Comparison of ENCODE assay signal across 19 mouse cellular contexts in the genomic region with DNA sequence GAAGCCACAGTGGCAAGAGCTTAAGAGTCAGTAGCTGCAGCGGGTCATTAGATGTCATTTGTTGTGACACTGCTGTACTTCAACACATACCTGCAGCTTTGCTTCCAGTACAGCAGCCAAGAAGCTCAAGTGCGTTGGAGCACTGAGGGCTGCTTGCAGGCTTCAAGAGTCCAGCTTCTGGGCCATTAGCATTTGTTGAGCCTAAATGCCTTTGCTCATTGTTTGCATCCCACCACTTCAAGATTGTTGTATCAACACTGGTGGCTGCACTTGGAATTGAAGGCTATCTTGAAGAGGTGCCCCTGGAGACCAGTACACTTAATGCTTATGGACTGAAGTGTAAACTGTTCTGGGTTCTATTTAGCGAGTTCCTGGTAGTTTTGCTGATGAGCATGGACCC.
"Had no signal": no experiment of that assay in that cellular context is flagged by ENCODE, and none has a peak within 500 bp of the region (broad histone marks: within the 10 kb centered on the region; RNA-seq: fewer than 3 reads in every experiment).

No protein-coding gene starts in this region.

- H3K9me3 ChIP-seq: kidney, embryonic 15.5 days; liver, embryonic 13.5 days; midbrain, embryonic 12.5 days; midbrain, embryonic 15.5 days; neural tube, embryonic 12.5 days; neural tube, embryonic 15.5 days; stomach, embryonic 15.5 days had no signal

- H3K4me2 ChIP-seq: kidney, embryonic 15.5 days; liver, embryonic 13.5 days; midbrain, embryonic 12.5 days; midbrain, embryonic 15.5 days; neural tube, embryonic 12.5 days; neural tube, embryonic 15.5 days; stomach, embryonic 15.5 days had no signal

- H3K27me3 ChIP-seq: kidney, embryonic 15.5 days; liver, embryonic 13.5 days; midbrain, embryonic 12.5 days; midbrain, embryonic 15.5 days; neural tube, embryonic 12.5 days; neural tube, embryonic 15.5 days; stomach, embryonic 15.5 days had no signal

- H3K36me3 ChIP-seq: kidney, embryonic 15.5 days; midbrain, embryonic 15.5 days; neural tube, embryonic 12.5 days; neural tube, embryonic 15.5 days; stomach, embryonic 15.5 days had no signal

- H3K4me3 ChIP-seq: kidney, embryonic 15.5 days; left cerebral cortex, adult 2 months; liver, embryonic 13.5 days; midbrain, embryonic 12.5 days; midbrain, embryonic 15.5 days; neural tube, embryonic 12.5 days; neural tube, embryonic 15.5 days; stomach, embryonic 15.5 days had no signal

- H3K9ac ChIP-seq: kidney, embryonic 15.5 days; liver, embryonic 13.5 days; midbrain, embryonic 12.5 days; midbrain, embryonic 15.5 days; neural tube, embryonic 12.5 days; neural tube, embryonic 15.5 days; stomach, embryonic 15.5 days had no signal

- H3K4me1 ChIP-seq: kidney, embryonic 15.5 days; midbrain, embryonic 15.5 days; stomach, embryonic 15.5 days had no signal

- ATAC-seq: intestine, postnatal 0 days; midbrain, embryonic 15.5 days had no signal

- H3K27ac ChIP-seq: kidney, embryonic 15.5 days; liver, embryonic 13.5 days; macrophage; midbrain, embryonic 12.5 days; midbrain, embryonic 15.5 days; neural tube, embryonic 12.5 days; neural tube, embryonic 15.5 days; stomach, embryonic 15.5 days had no signal

- DNase-seq: kidney, adult 8-10 months; kidney, postnatal 10 days; kidney, postnatal 36 days; layer of hippocampus, adult 9-11 months; layer of hippocampus, postnatal 36 days; liver, embryonic 13.5 days; right cerebral cortex, adult 18-20 months; right cerebral cortex, postnatal 14 days; spleen, adult 18-20 months; thymus, postnatal 25 days had no signal
